Mouse (Mus musculus) MEL (cell line): ENCODE results near the gene Mtmr4. TPM values are rescaled to one million over a fixed set of nuclear protein-coding genes. Genes with fewer than 3 reads are reported as not detected.

Experiments
- DNase-seq: peaks from one replicate; pipeline ENCODE4 v3.0.0; 2011; ENCODE audit warnings: low read depth, low spot score
- H3K27ac ChIP-seq: 2 replicates; pipeline ENCODE4 v1.5.1; 2012; ENCODE audit warnings: low read depth, mild to moderate bottlenecking, control low read depth, low read length, moderate library complexity; ENCODE audit not compliant: control insufficient read depth
- H3K27me3 ChIP-seq, 2 experiments: fragments of 150-350 bp in 1 of 2; sonication (generic) in 1 of 2; 2 replicates each; pipeline ENCODE4 v1.6.1; 2012; ENCODE audit warnings: low read length in 2 of 2, mild to moderate bottlenecking in 2 of 2, improper control_type of control experiment in 1 of 2, moderate library complexity in 1 of 2; ENCODE audit not compliant: insufficient read depth in 2 of 2, control insufficient read depth in 1 of 2
- H3K36me3 ChIP-seq, 2 experiments: 2 replicates each; pipeline ENCODE4 v1.6.1; 2012 to 2014; ENCODE audit warnings: low read length in 2 of 2, improper control_type of control experiment in 1 of 2, inconsistent platforms in 1 of 2, mild to moderate bottlenecking in 1 of 2; ENCODE audit not compliant: insufficient read depth in 2 of 2, control insufficient read depth in 1 of 2
- H3K4me1 ChIP-seq, 2 experiments: fragments of 150-350 bp in 1 of 2; sonication (generic) in 1 of 2; 2 replicates each; pipeline ENCODE4 v1.6.1; 2012; ENCODE audit warnings: low read length in 2 of 2, improper control_type of control experiment in 1 of 2, mild to moderate bottlenecking in 1 of 2; ENCODE audit not compliant: insufficient read depth in 2 of 2, control insufficient read depth in 1 of 2
- H3K4me3 ChIP-seq, 2 experiments: fragments of 150-350 bp in 1 of 2; sonication (generic) in 1 of 2; 2 replicates each; pipeline ENCODE4 v1.5.1; 2012; ENCODE audit warnings: low read depth in 2 of 2, low read length in 2 of 2, mild to moderate bottlenecking in 2 of 2, moderate library complexity in 2 of 2, control low read depth in 1 of 2, improper control_type of control experiment in 1 of 2; ENCODE audit not compliant: control insufficient read depth in 1 of 2, insufficient read depth in 1 of 2
- H3K79me2 ChIP-seq: 2 replicates; pipeline ENCODE4 v1.6.1; 2012; ENCODE audit warnings: mild to moderate bottlenecking, low read length, moderate library complexity; ENCODE audit not compliant: control insufficient read depth, poor library complexity, insufficient read depth
- H3K9ac ChIP-seq: 2 replicates; pipeline ENCODE4 v1.6.1; 2012; ENCODE audit warnings: low read depth, mild to moderate bottlenecking, control low read depth, low read length, moderate library complexity; ENCODE audit not compliant: control insufficient read depth, poor library complexity, severe bottlenecking
- H3K9me3 ChIP-seq: fragments of 150-350 bp; sonication (generic); replicated peaks from 2 replicates; pipeline ENCODE4 v1.6.1; 2012; ENCODE audit warnings: mild to moderate bottlenecking, low read length, improper control_type of control experiment, moderate library complexity; ENCODE audit not compliant: insufficient read depth
- BHLHE40 ChIP-seq: IDR thresholded peaks from 2 replicates; pipeline ENCODE4 v1.6.1; 2012; ENCODE audit warnings: low read depth, mild to moderate bottlenecking, inconsistent platforms, low read length, improper control_type of control experiment, borderline replicate concordance
- CHD1 ChIP-seq: IDR thresholded peaks from 2 replicates; pipeline ENCODE4 v1.6.1; 2012; ENCODE audit warnings: low read depth, mild to moderate bottlenecking, inconsistent platforms, low read length, improper control_type of control experiment
- CHD2 ChIP-seq: IDR thresholded peaks from 2 replicates; pipeline ENCODE4 v1.6.1; 2011; ENCODE audit warnings: low read length, improper control_type of control experiment
- JUND ChIP-seq: IDR thresholded peaks from 2 replicates; pipeline ENCODE4 v1.6.1; 2011; ENCODE audit warnings: low read depth, mild to moderate bottlenecking, improper control_type of control experiment, low read length
- KAT2A ChIP-seq: conservative IDR thresholded peaks from 2 replicates; pipeline ENCODE4 v1.6.1; 2012; ENCODE audit warnings: low read depth, low read length, improper control_type of control experiment, inconsistent platforms
- MAX ChIP-seq: IDR thresholded peaks from 2 replicates; pipeline ENCODE4 v1.6.1; 2011; ENCODE audit warnings: low read length, improper control_type of control experiment
- MAZ ChIP-seq: IDR thresholded peaks from 2 replicates; pipeline ENCODE4 v1.6.1; 2012; ENCODE audit warnings: low read depth, mild to moderate bottlenecking, inconsistent platforms, low read length, improper control_type of control experiment
- MEF2A ChIP-seq: IDR thresholded peaks from 2 replicates; pipeline ENCODE4 v1.6.1; 2014; ENCODE audit warnings: low read depth, mild to moderate bottlenecking, inconsistent platforms, low read length, improper control_type of control experiment; ENCODE audit not compliant: poor library complexity, insufficient replicate concordance, severe bottlenecking; ENCODE audit errors: extremely low read depth
- MXI1 ChIP-seq: IDR thresholded peaks from 2 replicates; pipeline ENCODE4 v1.6.1; 2011; ENCODE audit warnings: mild to moderate bottlenecking, low read depth, low read length, improper control_type of control experiment
- NELFE ChIP-seq: IDR thresholded peaks from 2 replicates; pipeline ENCODE4 v1.6.1; 2011; ENCODE audit warnings: low read depth, low read length, improper control_type of control experiment
- POLR2AphosphoS2 ChIP-seq: IDR thresholded peaks from 2 replicates; pipeline ENCODE4 v1.6.1; 2011; ENCODE audit warnings: low read length, improper control_type of control experiment
- RAD21 ChIP-seq: IDR thresholded peaks from 2 replicates; pipeline ENCODE4 v1.6.1; 2011; ENCODE audit warnings: mild to moderate bottlenecking, low read depth, low read length, improper control_type of control experiment
- SIN3A ChIP-seq: IDR thresholded peaks from 2 replicates; pipeline ENCODE4 v1.6.1; 2012; ENCODE audit warnings: low read length, improper control_type of control experiment, inconsistent platforms
- TBP ChIP-seq: IDR thresholded peaks from 2 replicates; pipeline ENCODE4 v1.8.0; 2011; ENCODE audit warnings: low read depth, low read length, improper control_type of control experiment
- USF2 ChIP-seq, 2 experiments: IDR thresholded peaks; 2 replicates each; pipeline ENCODE4 v1.6.1; 2011 to 2012; ENCODE audit warnings: improper control_type of control experiment in 2 of 2, low read length in 2 of 2, borderline replicate concordance in 1 of 2, inconsistent platforms in 1 of 2, low read depth in 1 of 2, mild to moderate bottlenecking in 1 of 2; ENCODE audit not compliant: insufficient read depth in 1 of 2
- ZC3H11A ChIP-seq: IDR thresholded peaks from 2 replicates; pipeline ENCODE4 v1.6.1; 2012; ENCODE audit warnings: low read depth, mild to moderate bottlenecking, inconsistent platforms, low read length, improper control_type of control experiment
- ZKSCAN1 ChIP-seq: IDR thresholded peaks from 2 replicates; pipeline ENCODE4 v1.6.1; 2012; ENCODE audit warnings: low read depth, mild to moderate bottlenecking, inconsistent platforms, low read length, improper control_type of control experiment, moderate library complexity
- ZMIZ1 ChIP-seq: IDR thresholded peaks from 2 replicates; pipeline ENCODE4 v1.6.1; 2012; ENCODE audit warnings: low read depth, mild to moderate bottlenecking, inconsistent platforms, low read length, improper control_type of control experiment, moderate library complexity
- polyA plus RNA-seq, 2 experiments: library from polyadenylated mRNA; stranded (reverse) in 1 of 2; unstranded in 1 of 2; fragments of >175 nt in 1 of 2; fragments of >200 nt in 1 of 2; gene quantifications; 2 replicates each; pipeline versions ENCODE4 v1.2.1 to v1.2.4; 2012; ENCODE audit warnings: low replicate concordance in 2 of 2, low read depth in 1 of 2; ENCODE audit not compliant: insufficient read length in 2 of 2, insufficient read depth in 1 of 2, missing spikeins in 1 of 2
- total RNA-seq: library from RNA; depleted of rRNA; stranded (reverse); fragments of 300-350 nt; gene quantifications from 2 replicates; pipeline ENCODE4 v1.2.3, GENCODE M21; 2012

Mtmr4 gene
- total and polyA plus RNA-seq, 3 experiments = 25.9 to 32.4 TPM; not detected in 1

DNA sequence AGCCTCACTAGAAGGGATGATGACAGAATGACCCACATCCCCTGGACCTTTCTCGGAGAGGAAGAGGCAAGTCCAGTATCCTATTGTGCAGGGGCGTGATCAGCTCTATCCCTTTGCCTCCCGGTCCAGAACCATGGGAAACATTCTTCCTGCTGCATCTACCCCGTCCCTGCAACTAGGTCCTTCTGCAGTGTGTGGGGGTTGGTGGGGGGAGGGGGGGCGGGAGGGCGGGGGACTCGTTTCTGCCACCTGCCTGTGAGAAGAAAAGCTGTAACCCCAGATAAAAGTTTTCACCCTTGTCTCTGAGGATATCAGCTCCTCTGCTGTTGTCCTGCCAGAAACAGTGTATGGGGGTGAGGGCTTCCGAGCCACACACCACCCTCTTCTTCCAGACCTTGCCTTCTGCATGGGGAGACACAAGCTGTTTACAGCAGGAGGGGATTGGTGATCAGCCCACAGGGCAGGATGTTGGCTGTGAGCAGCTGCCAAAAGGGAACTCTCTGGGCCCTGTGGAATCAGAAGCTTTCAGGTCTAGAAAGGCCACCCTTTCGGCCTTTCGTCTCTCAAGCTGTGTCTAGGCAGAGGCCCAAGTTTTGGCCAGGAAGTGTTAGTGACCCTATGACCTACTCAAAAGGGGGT is 12.9 kb upstream of the Mtmr4 start (continued):
- TF ChIP-seq USF2 (IDR thresholded peaks at IDR 0.05; ENCODE audit: borderline replicate concordance in 1 of 2, insufficient read depth in 1 of 2, low read depth in 1 of 2, low read length in 2 of 2) (no peak), NELFE (0 out of 2 replicates have a peak, but pooled peaks have one; percentile 19), KAT2A (no peak), MAZ (peak; percentile 41; the same call in 1 of the 2 replicates)

GRCm38 (mm10) chr11:87579713-87580112 is 12.2 kb upstream of the Mtmr4 start:
- no peaks in the 10 kb centered on the region for H3K79me2 ChIP-seq
- H3K4me3 ChIP-seq = no peak overlapping the region
- DNase-seq = no peak
- no peaks in the 10 kb centered on the region for H3K9me3 ChIP-seq
- H3K27me3 ChIP-seq = no peaks in the 10 kb centered on the region; a peak in 2 of 4 replicates
- peaks cover 2 to 15% of the 10 kb centered on the region in 2 experiments; a peak in 3 of 4 replicates for H3K4me1 ChIP-seq
- TF ChIP-seq KAT2A = no peak
- no peak for TF ChIP-seq SIN3A
- TF ChIP-seq ZKSCAN1 = no peak
- TF ChIP-seq CHD1 = no peak
- TF ChIP-seq JUND = no peak
- TF ChIP-seq BHLHE40 = no peak
- TF ChIP-seq CHD2 = no peak
- no peak for TF ChIP-seq USF2 (IDR thresholded peaks at IDR 0.05; ENCODE audit: borderline replicate concordance in 1 of 2, insufficient read depth in 1 of 2, low read depth in 1 of 2, low read length in 2 of 2)
- no peak for TF ChIP-seq MEF2A
- no peak for TF ChIP-seq POLR2AphosphoS2
- TF ChIP-seq MXI1 = no peak
- TF ChIP-seq MAX = no peak
- TF ChIP-seq TBP = no peak
- TF ChIP-seq ZMIZ1 = no peak
- no peak for TF ChIP-seq RAD21
- TF ChIP-seq ZC3H11A = no peak
- TF ChIP-seq, all 39 proteins: peak for 0
- Histone ChIP-seq H3K36me3 (peaks cover 0 to 2% of the 10 kb centered on the region in 2 experiments; a peak in 1 of 4 replicates), H3K27ac (no peak overlapping the region), H3K9ac (no peak overlapping the region)
